Mouse (Mus musculus) right cerebral cortex, postnatal 14 days (tissue): Measurements from ENCODE around the gene Unc5b.

Experiments used
- DNase-seq: peaks from one replicate; pipeline ENCODE4 v3.0.0; 2022

The Unc5b gene

DNA sequence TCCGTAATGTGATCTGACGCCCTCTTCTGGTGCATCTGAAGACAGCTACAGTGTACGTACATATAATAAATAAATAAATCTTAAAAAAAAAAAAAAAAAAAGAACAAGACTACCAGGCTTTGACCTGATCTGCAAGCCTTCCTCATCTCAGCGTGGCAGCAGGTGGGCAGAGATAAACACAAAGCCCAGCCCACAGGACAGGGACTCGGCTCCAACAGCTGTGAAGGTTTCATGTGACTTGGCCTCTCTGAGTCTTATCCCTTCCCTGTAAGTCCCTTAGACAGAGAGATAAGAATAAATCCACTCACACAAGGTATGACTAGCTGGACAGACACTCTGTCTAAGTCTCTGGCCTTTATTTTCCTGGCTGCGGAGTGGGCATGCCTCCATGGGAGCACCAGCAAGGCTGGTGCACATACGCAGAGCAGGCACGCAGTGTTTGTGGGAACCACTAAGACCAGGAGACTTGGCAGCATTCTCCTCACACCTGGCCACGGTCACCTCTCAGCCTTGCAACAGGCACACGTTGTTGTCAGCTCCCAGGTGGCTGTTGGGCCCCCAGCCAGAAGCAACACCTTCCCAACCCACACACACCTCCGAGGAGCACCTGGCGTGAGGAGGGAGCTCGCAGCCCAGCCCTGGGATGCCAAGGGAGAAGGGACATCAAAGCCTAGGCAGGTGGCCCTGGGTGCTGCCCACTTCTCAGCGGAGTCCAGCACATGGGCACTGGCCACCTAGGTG, 33.5 kb downstream of the Unc5b start:
- no peak for DNase-seq

DNA sequence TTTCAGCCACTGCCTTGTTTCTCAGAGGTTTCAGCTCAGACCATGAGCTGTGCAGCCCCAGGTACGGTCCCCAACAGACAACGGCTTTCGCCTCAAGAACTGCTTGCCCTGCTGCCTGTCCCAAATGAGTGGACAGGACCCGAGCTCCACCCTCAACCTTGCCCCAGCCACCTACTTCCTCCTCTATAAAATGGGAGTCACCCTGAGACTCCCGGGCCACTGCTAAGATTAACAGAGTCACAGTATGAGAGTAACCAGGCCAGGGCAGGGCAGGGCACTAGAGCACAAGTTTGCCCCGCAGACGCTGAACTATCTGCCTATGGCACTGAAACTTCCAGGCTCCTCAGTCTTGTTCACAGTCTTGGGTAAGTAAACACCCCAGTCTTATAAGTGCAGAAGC, 34.9 kb downstream of the Unc5b start:
- no peak for DNase-seq

DNA sequence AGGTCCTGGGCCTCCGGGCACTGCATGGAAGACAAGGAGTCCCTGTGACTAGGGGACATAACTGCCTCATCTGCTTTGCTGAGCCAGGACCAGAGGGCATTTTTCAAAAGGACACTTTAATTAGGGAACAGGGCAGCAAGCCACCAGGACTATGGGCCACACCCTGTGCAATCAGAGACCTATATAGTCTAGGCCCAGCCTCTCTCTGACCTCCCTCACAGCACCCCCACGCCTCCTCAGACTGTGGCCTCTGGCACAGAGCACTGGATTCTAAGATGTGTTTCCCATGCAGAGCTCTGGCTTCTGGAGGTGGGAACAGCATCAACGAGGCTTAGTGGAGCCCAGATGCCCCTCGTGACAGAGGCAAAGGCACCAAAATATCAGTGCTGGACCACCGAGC, 35.4 kb downstream of the Unc5b start:
- no peak for DNase-seq

DNA sequence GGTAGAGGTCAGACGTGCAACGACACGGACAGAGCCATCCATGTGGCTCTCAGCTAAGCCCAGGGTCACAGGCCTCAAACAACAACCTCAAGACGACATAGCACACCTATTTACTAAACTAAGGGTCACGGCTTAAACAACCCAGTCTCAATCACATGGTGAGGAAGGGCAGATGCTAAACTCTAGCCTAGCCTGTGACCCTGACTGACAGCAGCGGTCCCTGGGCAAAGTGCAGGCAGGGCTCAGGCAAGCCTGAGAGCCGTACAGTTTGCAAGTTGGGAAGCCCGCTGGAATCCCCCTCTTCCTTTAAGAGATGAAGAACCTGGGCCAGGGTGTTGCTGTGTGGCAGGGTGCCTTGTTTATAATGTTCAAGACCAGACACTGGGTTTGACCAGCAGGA, 36.6 kb downstream of the Unc5b start:
- DNase-seq: no peak

DNA sequence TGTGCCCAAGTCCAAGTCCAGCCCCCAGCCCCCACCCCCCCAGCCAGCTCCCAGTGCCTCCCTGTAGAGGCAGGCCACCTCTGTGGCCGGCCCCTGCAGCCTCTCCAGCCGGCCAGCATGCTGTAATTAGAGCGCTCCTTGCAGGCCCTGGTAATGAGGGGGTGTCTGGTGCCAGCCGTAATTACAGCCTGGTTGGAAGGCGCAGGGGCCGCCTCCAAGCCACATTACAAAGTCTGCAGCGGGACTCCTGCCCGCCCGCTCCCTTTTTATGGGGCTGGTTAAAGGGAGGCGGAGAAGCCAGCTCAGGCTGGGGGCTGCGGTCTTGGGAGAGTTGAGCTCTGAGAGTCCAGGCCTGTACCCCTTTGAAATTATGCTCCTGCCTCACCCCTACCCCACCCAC, 37.0 kb downstream of the Unc5b start:
- no peak for DNase-seq

DNA sequence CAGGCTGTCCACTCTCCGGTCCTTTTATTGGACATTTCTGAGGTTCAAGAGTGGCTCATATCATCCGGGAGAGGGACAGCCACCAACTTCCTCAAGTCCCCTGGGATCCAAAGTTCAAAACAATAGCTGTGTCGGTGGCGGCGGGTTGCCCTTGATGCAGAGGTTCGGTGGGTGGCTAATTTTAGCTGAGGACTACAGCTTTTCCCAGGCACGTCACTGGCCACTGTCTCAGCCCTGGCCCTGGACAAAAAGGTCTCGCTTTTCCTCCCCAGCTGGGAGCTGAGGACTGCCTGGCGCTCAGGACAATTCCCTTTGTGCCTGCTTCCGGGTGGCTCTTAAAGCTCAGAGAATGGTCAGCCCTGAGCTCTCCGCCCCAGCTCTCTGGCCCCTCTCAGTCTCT, 38.5 kb downstream of the Unc5b start:
- no peak for DNase-seq

DNA sequence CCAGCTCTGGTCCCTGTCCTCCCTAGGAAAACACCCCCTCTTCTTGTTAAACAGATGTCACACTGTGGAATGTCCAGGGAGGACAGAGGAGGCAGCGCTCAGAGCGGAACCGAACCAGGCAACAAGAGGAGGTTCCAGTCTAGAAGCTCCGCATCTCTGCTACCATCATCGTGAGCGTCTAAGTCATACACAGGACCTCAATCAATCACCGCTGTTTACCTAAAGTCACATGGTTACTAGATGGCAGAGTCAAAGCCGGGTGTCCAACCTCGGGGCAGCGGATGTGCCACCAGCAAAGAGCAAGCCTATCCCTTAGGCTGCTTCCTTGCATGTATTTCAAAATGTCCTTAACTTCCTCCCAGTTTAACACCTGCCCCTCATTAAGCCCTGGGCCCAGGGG, 39.0 kb downstream of the Unc5b start:
- DNase-seq: no peak

DNA sequence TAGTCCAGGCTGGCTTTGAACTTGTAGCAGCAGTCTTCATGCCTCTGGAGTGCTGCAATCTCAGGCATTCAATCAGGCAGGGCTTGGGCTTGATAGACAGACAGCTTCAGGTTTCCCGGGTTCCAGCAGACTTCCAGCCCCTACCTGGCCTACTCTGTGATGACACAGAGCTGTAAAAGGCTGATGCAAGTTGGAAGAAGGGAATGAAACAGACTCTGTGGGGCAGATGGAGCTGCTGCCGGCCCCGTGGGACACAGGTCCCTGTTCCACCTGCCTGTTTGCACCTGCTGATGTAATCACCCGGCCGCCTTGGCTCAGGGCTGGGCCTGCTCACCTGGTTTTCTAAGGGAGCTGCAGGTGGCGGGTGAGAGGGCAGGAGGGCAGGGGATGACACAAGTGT, 40.5 kb downstream of the Unc5b start:
- no peak for DNase-seq

DNA sequence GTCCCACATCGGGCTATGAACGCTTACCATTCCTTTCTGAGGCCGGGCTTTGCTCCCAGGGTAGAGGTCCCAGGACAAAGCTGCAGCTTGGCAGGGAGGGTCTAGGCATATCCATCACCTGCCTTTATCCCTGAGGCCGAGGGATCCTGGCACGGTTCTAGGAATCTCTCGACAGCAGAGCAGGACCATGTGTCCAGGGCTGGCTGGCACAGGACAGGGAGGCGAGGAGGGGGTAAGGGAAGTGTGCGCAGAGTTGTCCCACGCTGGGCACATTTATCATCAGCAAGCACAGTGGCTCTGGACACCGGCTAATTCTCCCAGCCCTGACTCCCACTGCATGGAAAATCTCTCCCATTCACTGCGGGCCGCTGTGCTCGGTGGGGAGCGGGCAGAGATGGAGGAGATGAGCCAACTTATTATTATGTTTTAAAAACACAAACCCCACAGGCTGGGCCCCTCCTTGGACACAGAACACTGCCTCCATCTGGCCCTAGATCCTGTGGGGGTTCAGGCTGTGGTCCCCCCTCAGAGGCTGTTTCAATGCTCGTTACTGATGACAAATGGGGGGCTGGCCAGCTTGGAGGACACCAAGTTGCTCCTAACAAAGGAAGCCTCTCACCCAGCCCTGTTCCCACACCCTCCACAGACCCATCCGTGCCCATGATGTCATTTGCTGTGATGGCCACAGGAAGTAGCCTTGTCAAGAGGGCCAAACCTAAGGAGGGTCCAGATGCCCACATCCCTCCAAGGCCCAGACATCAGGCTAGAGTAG, 43.9 kb downstream of the Unc5b start:
- DNase-seq: no peak

DNA sequence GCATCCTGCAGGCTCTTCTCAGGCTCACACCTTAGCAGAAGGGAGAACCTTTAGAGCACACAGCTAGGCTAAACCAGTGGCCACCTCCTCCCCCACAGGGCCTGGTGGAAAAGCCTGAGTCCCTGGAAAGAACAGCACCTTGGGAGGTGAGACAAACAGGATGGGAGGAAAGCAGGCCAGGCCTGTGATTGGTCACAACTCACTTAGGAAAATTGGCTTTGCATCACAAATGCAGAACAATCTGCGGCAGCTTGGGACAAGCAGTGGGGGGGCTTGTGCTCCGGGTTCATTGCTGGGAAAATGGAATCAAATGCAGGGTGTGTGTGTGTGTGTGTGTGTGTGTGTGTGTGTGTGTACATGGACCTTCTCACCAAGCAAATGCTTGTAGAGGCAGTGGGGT, 47.8 kb downstream of the Unc5b start:
- no peak for DNase-seq

DNA sequence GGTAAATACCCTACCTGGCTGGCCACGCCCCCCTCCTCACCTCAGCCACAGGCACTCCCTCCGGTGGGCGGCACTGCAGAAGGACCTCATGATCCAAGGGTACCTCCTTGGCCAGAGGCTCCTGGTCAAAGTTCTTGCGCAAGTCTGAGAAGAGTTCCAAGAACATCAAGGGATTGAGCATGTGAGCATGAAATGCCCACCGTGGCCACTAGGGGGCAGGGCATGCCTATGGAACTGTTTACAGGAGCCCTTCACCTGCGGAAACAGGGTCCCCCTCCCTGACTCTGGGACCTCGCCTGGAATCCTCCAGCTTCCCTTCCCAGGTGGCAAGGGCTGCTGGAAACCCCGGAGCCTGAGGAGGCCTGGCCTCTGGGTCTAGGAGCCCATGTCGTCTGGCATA, 51.8 kb downstream of the Unc5b start:
- peak; percentile 74 for DNase-seq

DNA sequence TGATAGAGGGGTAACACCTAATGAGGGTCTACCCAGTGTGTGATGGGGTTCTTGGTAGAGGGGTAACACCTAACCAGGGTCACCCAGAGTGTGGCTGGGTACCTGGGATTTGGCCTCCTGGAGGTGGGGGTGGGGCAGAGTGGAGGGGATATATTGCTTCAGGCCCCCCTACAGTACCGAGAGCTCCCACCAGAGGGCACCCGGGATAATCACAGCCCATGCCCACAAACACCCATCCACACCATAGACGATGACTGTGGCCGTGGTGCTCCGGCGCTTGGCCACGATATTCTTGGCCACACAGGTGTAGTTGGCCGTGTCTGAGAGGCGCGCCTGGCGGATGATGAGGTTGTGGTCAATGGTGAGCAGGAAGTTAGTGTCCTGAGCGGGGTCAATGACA, 52.8 kb downstream of the Unc5b start:
- peak; percentile 45 for DNase-seq

DNA sequence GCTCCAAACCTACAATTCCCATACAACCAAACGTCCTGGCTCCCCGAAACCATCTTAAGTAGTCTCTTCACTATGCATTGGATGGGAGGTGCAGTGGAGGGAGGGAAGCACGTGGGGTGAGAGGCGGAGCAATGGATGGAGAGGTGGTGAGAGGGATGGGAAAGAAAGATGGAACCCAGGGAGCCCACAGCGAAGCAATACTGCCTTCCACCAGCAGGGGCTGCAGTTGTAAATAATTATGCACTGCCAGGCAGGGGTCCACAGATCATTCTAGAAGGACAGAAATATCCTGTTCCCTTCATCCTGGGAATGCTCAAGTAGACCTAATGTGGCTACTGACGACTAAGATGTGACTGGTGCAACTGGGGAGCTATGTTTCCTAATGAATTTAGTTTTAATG, 55.9 kb downstream of the Unc5b start:
- DNase-seq: no peak

DNA sequence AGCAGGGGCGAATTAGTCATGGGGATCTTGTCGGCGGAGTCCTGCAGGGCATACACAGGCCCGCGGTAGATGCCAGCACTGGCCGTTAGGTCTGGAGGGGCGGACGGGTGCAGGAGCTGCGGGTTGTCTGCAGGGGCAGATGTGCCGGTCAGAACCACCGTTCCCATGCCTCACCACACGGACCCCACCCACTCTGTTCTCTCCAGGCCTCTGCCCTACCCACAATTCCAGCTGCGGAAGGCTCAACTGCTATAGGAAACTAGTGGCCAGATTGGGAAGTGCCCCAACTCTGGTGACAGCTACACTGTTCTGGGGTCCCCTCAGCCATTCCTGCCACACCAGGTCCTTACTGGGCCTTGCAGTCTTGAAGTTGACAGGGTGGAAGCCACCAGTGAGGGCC, 56.8 kb downstream of the Unc5b start:
- no peak for DNase-seq

DNA sequence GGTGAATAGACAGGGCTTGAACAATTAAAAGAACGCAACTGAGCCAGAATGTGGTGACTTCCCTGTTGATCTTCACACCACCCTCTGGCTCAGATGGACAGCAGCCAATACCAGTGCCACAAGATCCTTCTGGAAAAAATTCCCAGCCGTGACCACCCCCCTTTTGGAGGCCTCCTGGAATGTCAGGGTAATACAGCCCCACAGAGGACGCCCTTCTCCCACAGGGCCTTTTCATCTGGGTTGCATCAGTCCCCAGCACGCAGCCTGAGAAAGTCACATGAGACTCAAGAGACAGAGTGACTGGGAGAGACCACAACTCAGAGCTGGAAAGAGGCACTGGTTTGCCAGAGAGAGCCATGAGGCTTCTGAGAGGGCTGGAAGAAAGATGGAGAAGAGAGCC, 60.5 kb downstream of the Unc5b start:
- DNase-seq: no peak

DNA sequence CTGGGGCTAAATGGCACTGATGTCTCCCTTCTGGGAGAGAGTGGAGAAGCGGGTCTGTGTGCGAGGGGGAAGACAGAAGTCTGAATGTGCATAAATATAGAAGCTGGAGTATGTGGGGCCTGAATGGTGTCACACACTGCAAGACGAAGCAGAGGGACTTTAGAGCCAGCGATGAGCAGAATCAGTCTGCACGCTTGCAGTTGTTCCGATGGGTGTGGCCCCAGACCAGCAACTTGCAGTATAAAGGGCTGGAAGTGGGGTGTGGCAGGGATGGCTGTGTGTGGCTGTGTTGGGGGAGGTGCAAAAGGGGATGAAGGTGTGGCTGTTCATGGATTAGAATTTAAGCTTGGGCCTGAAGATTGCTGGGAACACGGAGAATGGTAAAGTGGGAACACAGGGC, 62.8 kb downstream of the Unc5b start:
- DNase-seq: no peak

DNA sequence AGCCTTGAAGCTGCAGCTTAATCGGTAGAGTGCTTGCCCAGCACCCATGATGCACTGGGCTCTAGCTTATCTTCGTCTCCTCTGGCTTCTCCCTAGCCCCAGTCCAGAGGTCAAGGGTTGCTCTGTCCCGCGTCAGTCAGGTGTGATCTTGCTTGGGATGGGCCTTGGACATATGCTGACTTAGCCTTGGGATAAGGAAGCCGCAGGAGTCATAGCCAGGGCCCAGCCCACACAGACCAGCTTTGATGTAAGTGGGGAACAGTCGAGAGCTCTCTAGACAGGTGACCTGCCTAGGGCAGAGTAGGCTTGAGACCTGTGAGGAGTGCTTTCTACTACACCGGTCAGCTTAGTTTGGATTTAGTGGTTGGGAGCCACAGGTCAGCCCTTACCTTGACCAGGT, 64.0 kb downstream of the Unc5b start:
- no peak for DNase-seq

DNA sequence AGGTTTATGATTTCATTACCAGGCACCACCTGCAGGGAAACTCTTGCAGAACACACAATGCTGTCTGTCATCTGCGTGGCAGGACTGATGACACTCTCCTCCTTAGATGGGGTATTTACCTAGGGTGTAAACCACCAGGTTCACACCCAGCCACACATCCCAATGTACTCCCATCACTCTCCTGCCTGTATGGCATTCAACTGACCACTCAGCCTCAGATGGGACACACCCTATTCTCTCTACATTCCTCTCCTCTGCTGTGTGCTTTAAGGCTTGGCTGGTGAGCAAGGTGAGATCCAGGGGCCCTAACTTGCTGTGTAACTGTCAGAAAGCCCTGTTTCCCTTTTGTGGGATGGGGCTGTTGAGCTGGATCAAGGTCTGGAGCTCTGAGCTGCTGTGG, 69.3 kb downstream of the Unc5b start:
- no peak for DNase-seq

DNA sequence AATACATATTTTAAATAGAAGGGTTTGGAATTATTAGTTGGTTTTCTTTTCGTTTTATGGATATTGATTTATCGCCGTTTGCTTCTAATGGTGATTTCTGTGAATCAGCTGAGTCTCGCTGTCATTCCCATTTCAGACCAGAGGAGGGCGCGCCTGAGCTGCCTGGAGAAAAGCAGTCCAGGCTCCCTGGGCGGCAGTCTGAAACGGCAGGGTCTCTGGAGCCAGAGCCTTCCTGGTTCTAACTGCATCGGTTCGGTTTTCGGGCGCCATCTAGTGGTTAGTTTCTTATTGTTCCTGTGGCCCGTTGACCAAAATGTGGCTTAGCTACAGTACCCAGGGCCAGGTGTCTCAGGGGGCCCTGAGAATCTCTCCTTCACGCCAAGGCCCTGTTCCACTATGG, 71.0 kb downstream of the Unc5b start:
- peak; percentile 93 for DNase-seq

DNA sequence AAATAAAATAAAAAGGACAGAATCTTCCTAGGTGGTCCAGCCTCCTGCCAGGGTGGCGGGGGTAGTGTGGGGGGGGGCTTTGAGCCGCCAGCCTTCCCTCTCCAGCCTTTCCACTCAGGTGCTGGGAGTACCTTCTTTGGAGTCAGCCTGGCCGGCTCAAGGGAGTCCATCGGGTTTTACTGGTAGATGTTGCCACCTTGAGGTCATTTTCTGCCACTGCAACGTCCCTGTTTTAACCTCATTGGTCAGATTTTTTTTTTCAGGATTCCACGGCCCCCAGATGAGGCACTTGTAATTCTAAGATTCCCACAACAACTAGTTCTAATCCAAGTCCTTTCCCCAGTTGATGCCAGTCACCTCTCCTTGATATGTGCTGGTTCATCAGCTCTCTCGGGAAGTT, 74.4 kb downstream of the Unc5b start:
- peak; percentile 72 for DNase-seq

DNA sequence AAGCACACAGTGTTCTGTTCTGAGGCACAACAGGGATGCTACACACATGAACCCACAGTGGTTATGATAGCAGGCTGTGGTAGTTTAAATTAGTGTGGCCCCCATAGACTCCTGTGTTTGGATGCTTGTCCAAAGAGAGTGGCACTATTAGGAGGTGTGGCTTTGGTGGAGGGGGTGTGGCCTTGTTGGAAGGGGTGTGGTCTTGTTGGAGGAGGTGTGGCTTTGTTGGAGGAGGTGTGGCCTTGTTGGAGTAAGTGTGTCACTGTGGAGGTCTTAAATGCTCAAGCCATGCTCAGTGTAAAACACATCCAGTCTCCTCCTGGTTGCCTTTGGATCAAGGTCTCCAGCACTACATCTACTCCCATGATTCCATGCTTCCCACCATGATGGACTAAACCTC, 75.2 kb downstream of the Unc5b start:
- no peak for DNase-seq

DNA sequence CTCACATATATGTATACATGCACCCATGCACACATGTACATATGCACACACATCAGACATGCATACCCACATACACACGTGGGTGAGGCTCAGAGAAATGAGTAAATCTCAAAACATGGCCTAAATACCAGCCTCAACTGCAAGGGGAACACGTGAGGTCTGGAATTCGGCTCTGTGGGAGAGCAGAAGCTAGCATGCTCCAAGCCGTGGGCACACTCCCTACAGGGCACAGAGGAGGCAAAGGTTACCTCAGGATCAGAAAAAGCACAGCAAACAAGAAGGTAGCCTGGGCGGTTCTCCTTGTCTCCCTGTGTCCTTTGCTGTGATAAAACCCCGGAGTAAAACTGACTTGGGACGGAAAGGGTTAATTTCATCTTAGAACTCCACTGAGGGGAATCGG, 77.4 kb downstream of the Unc5b start:
- no peak for DNase-seq

DNA sequence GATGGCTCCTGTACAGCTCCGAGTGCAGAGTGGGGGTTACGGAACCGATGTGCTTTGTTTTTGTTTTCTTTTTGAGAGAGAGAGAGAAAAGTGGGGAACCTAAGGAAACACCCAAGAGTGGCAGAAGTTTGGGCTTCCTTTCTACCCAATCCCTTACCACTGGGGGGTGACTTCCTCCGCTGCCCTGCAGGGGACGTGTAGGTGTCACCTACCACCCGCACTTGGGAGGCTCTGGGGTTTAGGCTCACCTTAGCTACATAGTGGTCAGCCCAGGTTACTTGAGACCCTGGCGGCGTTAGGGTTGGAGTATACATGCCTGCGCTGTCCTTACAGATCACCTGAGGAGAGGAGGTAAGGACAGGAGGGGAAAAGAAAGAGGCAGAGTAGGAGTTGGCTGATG, 78.1 kb downstream of the Unc5b start:
- DNase-seq: no peak

DNA sequence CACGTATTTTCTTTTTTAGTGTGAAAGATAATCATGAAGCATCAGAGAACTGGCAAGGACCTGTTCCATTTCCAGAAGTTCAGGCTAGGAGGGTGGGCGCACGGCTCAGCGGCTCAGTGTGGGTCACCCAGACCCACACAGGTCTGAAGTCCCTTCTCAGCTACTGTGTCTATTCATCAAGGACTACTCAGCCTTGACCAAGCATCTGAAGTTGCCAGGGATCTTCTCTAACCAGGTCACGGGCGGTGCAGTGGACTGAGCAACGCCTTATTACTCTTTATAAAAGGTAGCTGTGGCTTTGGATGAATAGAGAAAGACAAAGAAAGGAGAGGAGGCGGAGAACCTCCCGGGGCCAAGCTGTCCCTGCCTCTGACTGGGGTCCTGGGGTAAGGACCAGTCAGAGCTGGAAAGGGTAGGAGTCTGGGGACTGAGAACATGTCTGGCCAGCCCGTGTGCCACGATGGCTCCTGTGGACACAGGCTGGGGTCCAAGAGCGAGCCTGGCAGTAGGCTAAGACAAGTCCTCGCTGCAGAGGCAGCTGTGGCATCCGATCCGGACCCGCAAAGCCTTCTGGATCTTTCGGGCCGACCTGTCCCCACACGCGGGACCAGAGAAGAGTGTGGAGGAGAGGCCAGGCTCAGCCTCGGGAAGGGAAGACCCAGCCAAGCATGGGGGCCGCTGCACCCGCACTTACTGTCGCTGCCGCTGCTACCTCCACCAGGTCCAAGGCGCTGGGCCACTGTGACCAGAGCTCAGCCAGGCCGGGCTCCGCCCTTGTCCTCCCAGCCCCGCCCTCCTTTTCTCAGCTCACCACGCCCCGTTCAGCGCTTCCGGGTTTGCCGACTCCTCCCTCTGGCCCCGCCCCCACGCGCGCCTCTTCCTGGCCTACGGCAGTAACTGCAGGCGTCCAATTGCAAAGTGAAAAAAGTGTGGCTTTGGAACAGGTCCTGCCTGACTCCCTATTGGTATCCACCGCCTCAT, 79.1 kb downstream of the Unc5b start, which contains the start of gene Slc29a3:
Slc29a3 (minus strand) TSS at position 755 of the 981 bp plus-strand sequence.
- DNase-seq: peak; percentile 96
